Mouse (Mus musculus) heart, adult 8-10 months (tissue): Measurements from ENCODE around the gene Akr1b3. TPM values are rescaled to one million over a fixed set of nuclear protein-coding genes. Genes with fewer than 3 reads are reported as not detected.

Experiments
- DNase-seq: peaks from one replicate; pipeline ENCODE4 v3.0.0; 2022; ENCODE audit warnings: low spot score
- total RNA-seq, 4 experiments: library from RNA; stranded (reverse); gene quantifications; 2 replicates each; pipeline ENCODE4 v1.2.4; 2022

Gene Akr1b3
- total RNA-seq, 4 experiments from 2014 or later: 272 to 373 (median 320) TPM

DNA sequence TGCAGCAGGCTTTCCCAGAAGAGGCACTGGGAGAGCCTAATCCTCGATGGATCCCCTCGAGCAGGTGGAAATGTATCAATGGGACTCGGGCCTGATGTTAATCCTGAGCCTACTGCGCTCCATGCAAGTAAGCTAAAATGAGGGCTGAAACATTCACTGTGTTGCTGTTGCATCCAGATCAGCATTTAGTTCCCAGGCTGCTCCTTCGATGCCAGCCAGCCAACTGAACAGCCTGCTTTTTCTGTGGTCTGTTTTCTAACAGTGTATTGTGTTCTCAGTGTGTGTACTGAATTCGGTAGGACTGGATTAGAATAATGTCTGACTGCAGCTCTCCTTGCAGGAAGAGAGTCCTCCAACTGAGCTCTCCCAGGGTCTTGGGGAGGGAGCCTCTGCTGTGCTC lies 46.6 kb downstream of the Akr1b3 start:
- no peak for DNase-seq

DNA sequence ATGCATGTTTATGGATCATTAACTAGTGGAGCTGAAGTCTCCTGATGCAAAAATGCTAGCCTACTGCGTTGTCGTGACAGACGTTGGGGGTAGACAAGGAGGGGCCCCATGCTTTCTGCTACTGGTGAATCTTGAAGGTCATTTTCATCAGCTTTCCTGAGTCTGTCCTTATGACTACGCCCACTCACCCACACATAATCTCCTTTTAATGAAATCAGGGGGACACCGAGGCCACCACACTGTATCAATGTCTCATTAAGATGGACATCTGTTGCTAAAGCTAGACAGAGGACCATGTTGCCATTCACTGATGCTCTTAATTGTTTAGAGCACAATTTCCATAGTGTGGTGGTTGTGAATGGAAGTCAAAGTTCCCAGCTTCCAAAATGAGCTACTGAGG lies 58.7 kb downstream of the Akr1b3 start:
- DNase-seq: no peak

Other genes starting within 250 kb of the Akr1b3 start
- gene Slc35b4, start 140.4 kb downstream of the Akr1b3 start, total RNA-seq: 1 to 10 TPM; 6.9 to 9.2 (median 7.6) TPM
- gene Akr1b8, start 36.6 kb upstream of the Akr1b3 start, total RNA-seq: 1 to 10 TPM; 3.7 to 4.6 (median 3.9) TPM
- 10 to 100 TPM; 69.6 to 81.5 (median 73.7) TPM for gene Akr1b10, start 66.7 kb upstream of the Akr1b3 start, total RNA-seq
- under 1 TPM in 1 of 4 experiments, not detected in 3; 0.22 TPM for gene Akr1b7, start 94.9 kb upstream of the Akr1b3 start, total RNA-seq
- 10 to 100 TPM; 27.1 to 53.5 (median 32.2) TPM for gene Bpgm, start 158.7 kb upstream of the Akr1b3 start, total RNA-seq